ENCODE assay signal across 8 mouse cellular contexts in genomic region chr13:99375550-99375949, GRCm38 (mm10). TPM values are rescaled to one million over a fixed set of nuclear protein-coding genes. Genes with fewer than 3 reads are reported as not detected.
DNase-seq lines count a peak whose midpoint lies in the region; ATAC-seq and TF ChIP-seq lines count a peak whose summit lies in the region.

No protein-coding gene starts in this region.

- TF ChIP-seq CTCF in heart, adult 2 months (IDR thresholded peaks at IDR 0.05), result peak; percentile 98
- TF ChIP-seq CTCF in liver, postnatal 0 days (IDR thresholded peaks at IDR 0.05; ENCODE audit: low read depth), result peak; percentile 88

- WGBS in embryonic facial prominence, embryonic 11.5 days, result 44% methylated on average over 6 of the region's 6 CpGs
- 22% methylated on average over 6 of the region's 6 CpGs for WGBS in heart, adult 2 months
- WGBS in liver, postnatal 0 days (ENCODE audit: insufficient replicate concordance), result 42% methylated on average over 6 of the region's 6 CpGs
- 33% methylated on average over 6 of the region's 6 CpGs for WGBS in neural tube, embryonic 15.5 days

- no peaks in the 10 kb centered on the region for H3K4me1 ChIP-seq in embryonic facial prominence, embryonic 11.5 days (ENCODE audit: control insufficient read depth, insufficient read depth, low read length)
- H3K4me1 ChIP-seq in heart, adult 2 months (ENCODE audit: control insufficient read depth, insufficient read depth, low read length), result peaks cover 2% of the 10 kb centered on the region
- no peaks in the 10 kb centered on the region for H3K4me1 ChIP-seq in liver, postnatal 0 days (ENCODE audit: insufficient read depth)
- H3K4me1 ChIP-seq in neural tube, embryonic 15.5 days, result 0 out of 2 replicates have a peak, but pooled peaks cover 3% of the 10 kb centered on the region

- ATAC-seq in CD4-positive, CD25-positive, alpha-beta regulatory T cell, adult 4 months, result peak; percentile 49
- no peak for ATAC-seq in embryonic facial prominence, embryonic 11.5 days (replicated peaks; ENCODE audit: insufficient number of reproducible peaks, low FRiP score, low TSS enrichment, low read depth)
- ATAC-seq in liver, postnatal 0 days, result no peak
- ATAC-seq in neural tube, embryonic 15.5 days (ENCODE audit: low FRiP score), result peak; percentile 50; the same call in 1 of the 2 replicates

- DNase-seq in adrenal gland, postnatal 4 days (ENCODE audit: low spot score in 2 of 2), result peak; percentile 37 to 58
- DNase-seq in embryonic facial prominence, embryonic 11.5 days (ENCODE audit: low spot score), result peak; percentile 93
- peak; percentile 67 to 79 for DNase-seq in heart, adult 2 months
- peak; percentile 67 to 90 for DNase-seq in kidney, postnatal 25 days
- peak; percentile 73 for DNase-seq in liver, postnatal 0 days
- DNase-seq in thymus, postnatal 0 days (ENCODE audit: low spot score), result peak; percentile 76

- H3K9me3 ChIP-seq in embryonic facial prominence, embryonic 11.5 days (replicated peaks; ENCODE audit: control insufficient read depth, low read length), result no peaks in the 10 kb centered on the region
- no peaks in the 10 kb centered on the region for H3K9me3 ChIP-seq in liver, postnatal 0 days (ENCODE audit: low read length)
- no peaks in the 10 kb centered on the region for H3K9me3 ChIP-seq in neural tube, embryonic 15.5 days (replicated peaks)

- no peaks in the 10 kb centered on the region for H3K36me3 ChIP-seq in embryonic facial prominence, embryonic 11.5 days (replicated peaks; ENCODE audit: control insufficient read depth, insufficient read depth, low read depth, low read length)
- H3K36me3 ChIP-seq in heart, adult 2 months (ENCODE audit: control insufficient read depth, insufficient read depth, low read length), result no peaks in the 10 kb centered on the region
- 0 out of 2 replicates have a peak, but pooled peaks cover 2% of the 10 kb centered on the region for H3K36me3 ChIP-seq in liver, postnatal 0 days (replicated peaks; ENCODE audit: insufficient read depth, low read length)
- no peaks in the 10 kb centered on the region for H3K36me3 ChIP-seq in neural tube, embryonic 15.5 days

- no peak for TF ChIP-seq POLR2A in heart, adult 2 months (IDR thresholded peaks at IDR 0.05; ENCODE audit: insufficient read depth, low read depth, low read length)

- H3K27ac ChIP-seq in embryonic facial prominence, embryonic 11.5 days (replicated peaks; ENCODE audit: low read depth, low read length), result no peak overlapping the region
- H3K27ac ChIP-seq in heart, adult 2 months, result no peak overlapping the region
- no peak overlapping the region for H3K27ac ChIP-seq in liver, postnatal 0 days (ENCODE audit: low read depth)
- H3K27ac ChIP-seq in neural tube, embryonic 15.5 days (replicated peaks), result no peak overlapping the region

- H3K79me2 ChIP-seq in heart, adult 2 months (replicated peaks; ENCODE audit: control insufficient read depth, insufficient read depth, low read length), result no peaks in the 10 kb centered on the region

- H3K4me2 ChIP-seq in embryonic facial prominence, embryonic 11.5 days (ENCODE audit: low read depth, low read length), result no peak overlapping the region
- no peak overlapping the region for H3K4me2 ChIP-seq in liver, postnatal 0 days (ENCODE audit: low read depth, low read length)
- H3K4me2 ChIP-seq in neural tube, embryonic 15.5 days, result no peak overlapping the region

- TF ChIP-seq EP300 in heart, adult 2 months (IDR thresholded peaks at IDR 0.05; ENCODE audit: insufficient read depth, low read depth, low read length), result 0 out of 2 replicates have a peak, but pooled peaks have one; percentile 47
- TF ChIP-seq EP300 in liver, postnatal 0 days (IDR thresholded peaks at IDR 0.05; ENCODE audit: low read depth), result no peak

- no peak overlapping the region for H3K4me3 ChIP-seq in embryonic facial prominence, embryonic 11.5 days (ENCODE audit: low read depth, low read length)
- H3K4me3 ChIP-seq in heart, adult 2 months, result no peak overlapping the region
- no peak overlapping the region for H3K4me3 ChIP-seq in liver, postnatal 0 days (ENCODE audit: low read depth, low read length)
- H3K4me3 ChIP-seq in neural tube, embryonic 15.5 days (replicated peaks), result no peak overlapping the region

- H3K27me3 ChIP-seq in embryonic facial prominence, embryonic 11.5 days (ENCODE audit: control insufficient read depth, insufficient read depth, low read length), result no peaks in the 10 kb centered on the region
- H3K27me3 ChIP-seq in heart, adult 2 months (ENCODE audit: control insufficient read depth, insufficient read depth, low read length), result no peaks in the 10 kb centered on the region
- H3K27me3 ChIP-seq in liver, postnatal 0 days (ENCODE audit: insufficient read depth, low read length), result no peaks in the 10 kb centered on the region
- H3K27me3 ChIP-seq in neural tube, embryonic 15.5 days (replicated peaks), result no peaks in the 10 kb centered on the region

- intact Hi-C loops in heart, adult 2 months (cut with DNase I), result loop anchor here (2.0 kb wide), 1 partner anchor 37 kb away; no protein-coding TSS in a partner anchor

- H3K9ac ChIP-seq in embryonic facial prominence, embryonic 11.5 days (replicated peaks; ENCODE audit: low read length), result no peak overlapping the region
- no peak overlapping the region for H3K9ac ChIP-seq in heart, adult 2 months (ENCODE audit: low read depth, low read length)
- no peak overlapping the region for H3K9ac ChIP-seq in liver, postnatal 0 days (replicated peaks)
- H3K9ac ChIP-seq in neural tube, embryonic 15.5 days (replicated peaks), result no peak overlapping the region

RNA-seq across cellular contexts. Expression of gene Mrps27, which starts 31.0 kb away (rescaled TPM):
- polyA plus RNA-seq in CD4-positive, CD25-positive, alpha-beta regulatory T cell, adult 4 months (2017; shearing (Covaris generic)), result 10 to 100 TPM; 31.0 to 48.0 TPM
- 10 to 100 TPM; 51.7 to 52.1 TPM for total RNA-seq in adrenal gland, postnatal 4 days (2021)
- polyA plus RNA-seq in embryonic facial prominence, embryonic 11.5 days (2014; fragmentation: Nextera tagmentation; extraction: Ambion mirVana), result 68.3 and 73.4 TPM in 2 replicates
- total RNA-seq in heart, adult 2 months (2021), result 10 to 100 TPM; 40.8 to 48.0 TPM
- polyA plus RNA-seq in heart, adult 2 months (2012; rRNA removed), result 39.3 and 41.7 TPM in 2 replicates
- 16.6 and 17.3 TPM in 2 replicates for polyA plus RNA-seq in liver, postnatal 0 days (2015; fragmentation: Nextera tagmentation; extraction: Ambion mirVana)
- polyA plus RNA-seq in neural tube, embryonic 15.5 days (2015; fragmentation: Nextera tagmentation; extraction: Ambion mirVana), result 40.9 and 47.3 TPM in 2 replicates
- polyA plus RNA-seq in thymus, postnatal 0 days (2015; fragmentation: Nextera tagmentation; extraction: Ambion mirVana), result 38.0 and 38.5 TPM in 2 replicates

RNA-seq across cellular contexts. Expression of gene Ptcd2, which starts 31.0 kb away (rescaled TPM):
- polyA plus RNA-seq in CD4-positive, CD25-positive, alpha-beta regulatory T cell, adult 4 months (2017; shearing (Covaris generic)), result 10 to 100 TPM; 62.9 to 72.4 TPM
- 10 to 100 TPM; 35.8 to 39.6 TPM for total RNA-seq in adrenal gland, postnatal 4 days (2021)
- 59.1 and 65.1 TPM in 2 replicates for polyA plus RNA-seq in embryonic facial prominence, embryonic 11.5 days (2014; fragmentation: Nextera tagmentation; extraction: Ambion mirVana)
- total RNA-seq in heart, adult 2 months (2021), result 10 to 100 TPM; 49.6 to 51.2 TPM
- polyA plus RNA-seq in heart, adult 2 months (2012; rRNA removed), result 35.0 and 44.9 TPM in 2 replicates
- polyA plus RNA-seq in liver, postnatal 0 days (2015; fragmentation: Nextera tagmentation; extraction: Ambion mirVana), result 23.2 and 23.8 TPM in 2 replicates
- 57.1 and 59.6 TPM in 2 replicates for polyA plus RNA-seq in neural tube, embryonic 15.5 days (2015; fragmentation: Nextera tagmentation; extraction: Ambion mirVana)
- polyA plus RNA-seq in thymus, postnatal 0 days (2015; fragmentation: Nextera tagmentation; extraction: Ambion mirVana), result 56.6 and 62.3 TPM in 2 replicates

Comparison
In these comparisons a context has a peak if more than half of its experiments do, and no peak if none do; other contexts are left out.
1. ATAC-seq: peak in CD4-positive, CD25-positive, alpha-beta regulatory T cell, adult 4 months (single experiment) and neural tube, embryonic 15.5 days (single experiment); none in embryonic facial prominence, embryonic 11.5 days (single experiment) and liver, postnatal 0 days (single experiment).
2. Peak in every context shown above with its lines, with median percentiles within 50 percentile points of each other: DNase-seq.